Mouse (Mus musculus): ENCODE results near the gene Kctd2. TPM values are rescaled to one million over a fixed set of nuclear protein-coding genes. Genes with fewer than 3 reads are reported as not detected.
"Not testable (repeated sequence)": the region's sequence is repeated elsewhere in the genome, so short reads cannot be mapped to it uniquely, and the experiment has no call there.

Gene Kctd2
- total RNA-seq, 2 experiments from 2014 or later = 12.7 to 12.9 TPM

DNA sequence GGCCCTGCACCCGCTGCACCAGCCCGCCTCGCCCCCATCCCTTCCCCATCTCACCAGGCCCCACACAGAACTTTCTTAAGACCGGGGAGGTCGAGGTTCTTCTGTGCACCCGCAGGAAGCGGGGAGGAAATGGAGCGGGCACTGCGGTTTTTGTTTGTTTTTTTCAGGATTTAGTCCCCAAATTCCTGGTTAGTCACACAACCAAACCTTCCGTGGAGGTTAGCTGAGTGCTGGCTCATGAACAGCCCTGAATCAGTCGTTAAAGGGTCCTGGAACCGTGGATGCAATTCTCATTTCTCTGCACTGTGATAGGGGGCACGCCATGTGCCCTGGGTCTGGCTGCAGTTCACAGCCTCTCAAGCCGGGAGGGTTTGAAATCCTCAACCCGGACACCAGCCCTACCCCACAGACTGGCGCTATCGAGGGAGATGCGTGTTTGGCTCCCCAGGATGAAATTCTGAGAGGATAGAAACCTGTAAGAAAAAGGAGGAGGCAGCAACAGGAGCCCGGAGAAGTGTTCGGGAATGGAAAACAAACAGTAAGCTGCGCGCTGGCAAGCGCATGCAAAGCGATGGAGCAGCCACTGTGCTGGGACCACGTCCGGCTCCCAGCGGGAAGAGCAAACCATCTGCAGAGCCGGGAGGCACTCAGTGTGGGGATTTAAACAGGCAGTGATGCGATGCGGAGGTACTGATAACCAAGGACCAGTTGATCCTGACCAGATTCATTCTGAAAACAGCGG lies 15.8 kb downstream of the Kctd2 start:
- DNase-seq = no peak
- intact Hi-C loops (cut with DNase I) = no loop called here

- DNase-seq = no peak
- intact Hi-C loops (cut with DNase I) = no loop called here
These were observed 17.7 kb downstream of the Kctd2 start for GRCm38 (mm10) chr11:115437571-115438122.

- intact Hi-C loops (cut with DNase I) = no loop called here
- no peak for DNase-seq
These were observed 19.4 kb downstream of the Kctd2 start for GRCm38 (mm10) chr11:115439326-115439725.

DNA sequence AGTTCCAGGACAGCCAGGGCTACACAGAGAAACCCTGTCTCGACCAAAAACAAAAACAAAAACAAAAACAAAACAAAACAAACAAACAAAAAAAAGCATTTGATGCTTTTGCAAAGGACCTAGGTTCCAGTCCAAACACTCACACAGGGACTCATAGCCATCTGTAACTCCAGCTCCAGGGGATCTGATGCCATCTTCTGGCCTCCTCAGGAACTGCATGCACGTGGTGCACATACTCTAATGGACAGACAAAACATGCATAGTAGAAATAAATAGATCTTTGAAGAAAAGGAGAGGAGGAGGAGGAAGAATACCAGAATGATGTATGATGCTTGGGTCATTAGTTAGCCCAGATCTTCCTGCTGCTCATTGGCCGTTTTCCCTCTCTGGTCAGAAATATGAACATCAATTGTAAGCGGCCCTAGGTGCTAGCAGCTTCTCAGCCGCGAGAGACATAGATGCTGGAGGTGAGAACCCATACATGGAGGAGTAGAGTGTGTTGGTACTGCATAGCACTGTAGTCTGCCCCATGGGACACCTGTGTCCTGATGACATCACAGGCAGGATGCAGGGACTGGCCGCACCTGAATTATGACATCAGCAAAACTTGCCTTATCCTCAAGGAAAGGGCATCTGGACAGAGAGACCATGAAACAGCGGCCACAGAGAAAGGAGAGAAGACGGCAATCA lies 20.1 kb downstream of the Kctd2 start, which contains the start of gene Trim80:
TSS of gene Trim80 (plus strand) at position 640 of the 690 bp plus-strand sequence.
- no peak for DNase-seq

GRCm38 (mm10) chr11:115441417-115441816 lies 21.5 kb downstream of the Kctd2 start:
- no peak for DNase-seq
- intact Hi-C loops (cut with DNase I) = no loop called here

More for the DNA sequence above, 20.1 kb downstream of the Kctd2 start, which contains the start of gene Trim80:
- intact Hi-C loops (cut with DNase I) = no loop called here

DNA sequence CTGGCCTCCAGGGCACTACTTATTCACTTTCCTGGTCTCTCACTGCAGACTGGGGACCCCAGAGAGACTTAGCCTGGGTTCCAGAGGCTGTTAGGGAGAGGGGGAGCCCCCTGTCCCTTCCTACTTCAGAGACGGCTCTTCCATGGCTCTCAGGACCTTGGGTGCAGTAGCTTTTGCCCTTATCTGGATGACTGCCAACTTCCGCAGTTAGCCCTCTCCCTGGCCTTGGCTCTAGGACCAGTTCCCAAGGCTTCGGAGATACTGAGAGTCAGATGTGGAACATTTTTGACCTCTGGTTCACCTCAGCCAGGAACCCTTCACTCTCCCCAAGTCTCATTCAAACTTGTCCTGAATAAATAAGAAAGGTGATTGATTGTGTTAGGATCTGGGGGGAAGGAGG lies 27.0 kb downstream of the Kctd2 start:
- intact Hi-C loops (cut with DNase I) = no loop called here
- DNase-seq = no peak

GRCm38 (mm10) chr11:115447321-115447885 lies 27.5 kb downstream of the Kctd2 start:
- no peak for DNase-seq
- intact Hi-C loops (cut with DNase I) = no loop called here

GRCm38 (mm10) chr11:115448075-115448474 lies 28.1 kb downstream of the Kctd2 start:
- intact Hi-C loops (cut with DNase I) = no loop called here
- no peak for DNase-seq

DNA sequence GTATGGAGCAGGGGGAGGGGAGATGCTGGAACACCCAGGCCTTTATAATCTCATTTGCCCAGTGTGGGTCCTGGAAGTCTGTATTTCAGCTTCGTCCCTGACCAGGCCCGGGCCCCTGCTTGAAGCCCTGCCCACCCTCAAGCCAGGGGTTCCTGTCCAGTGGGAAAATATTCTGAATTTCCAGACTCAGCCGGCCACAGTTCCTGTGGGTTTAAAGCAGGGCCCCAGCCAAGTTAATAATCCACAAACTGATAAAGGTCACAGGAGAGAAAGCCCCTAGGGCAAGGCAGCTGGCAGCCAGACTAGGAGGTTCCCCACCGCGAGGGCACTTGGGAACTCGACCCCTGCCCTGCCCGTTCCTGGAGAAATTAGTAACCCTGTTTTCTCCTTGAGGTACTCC lies 29.1 kb downstream of the Kctd2 start:
- no peak for DNase-seq
- intact Hi-C loops (cut with DNase I) = no loop called here

GRCm38 (mm10) chr11:115450176-115450575 lies 30.2 kb downstream of the Kctd2 start:
- intact Hi-C loops (cut with DNase I) = no loop called here
- DNase-seq = no peak

- no peak for DNase-seq
These were observed 31.9 kb downstream of the Kctd2 start for GRCm38 (mm10) chr11:115451781-115452241.

DNA sequence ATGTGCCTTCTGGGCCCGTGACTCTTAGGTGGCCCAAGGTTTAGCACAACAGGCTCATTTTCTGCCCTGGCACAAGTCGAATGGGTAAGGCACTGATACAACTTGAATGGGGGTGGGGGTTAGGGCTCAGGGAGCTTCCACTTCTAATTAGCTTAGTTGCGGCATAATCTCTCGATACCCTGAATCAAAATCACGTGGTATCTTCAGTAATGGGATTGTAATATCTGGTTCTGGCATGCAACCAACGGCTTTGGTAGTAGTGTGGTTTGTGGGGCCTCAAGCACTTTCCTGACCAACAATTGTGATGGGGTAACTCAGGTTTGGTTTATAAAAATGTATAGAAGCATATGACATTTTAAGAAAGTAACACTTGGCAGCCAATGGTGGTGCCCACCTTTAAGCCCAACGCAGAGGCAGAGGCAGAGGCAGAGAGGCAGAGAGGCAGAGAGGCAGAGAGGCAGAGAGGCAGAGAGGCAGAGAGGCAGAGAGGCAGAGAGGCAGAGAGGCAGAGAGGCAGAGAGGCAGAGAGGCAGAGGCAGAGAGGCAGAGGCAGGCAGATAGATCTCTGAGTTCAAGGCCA lies 32.4 kb downstream of the Kctd2 start:
- intact Hi-C loops (cut with DNase I) = no loop called here
- DNase-seq = no peak

More at GRCm38 (mm10) chr11:115451781-115452241, 31.9 kb downstream of the Kctd2 start:
- intact Hi-C loops (cut with DNase I) = no loop called here

DNA sequence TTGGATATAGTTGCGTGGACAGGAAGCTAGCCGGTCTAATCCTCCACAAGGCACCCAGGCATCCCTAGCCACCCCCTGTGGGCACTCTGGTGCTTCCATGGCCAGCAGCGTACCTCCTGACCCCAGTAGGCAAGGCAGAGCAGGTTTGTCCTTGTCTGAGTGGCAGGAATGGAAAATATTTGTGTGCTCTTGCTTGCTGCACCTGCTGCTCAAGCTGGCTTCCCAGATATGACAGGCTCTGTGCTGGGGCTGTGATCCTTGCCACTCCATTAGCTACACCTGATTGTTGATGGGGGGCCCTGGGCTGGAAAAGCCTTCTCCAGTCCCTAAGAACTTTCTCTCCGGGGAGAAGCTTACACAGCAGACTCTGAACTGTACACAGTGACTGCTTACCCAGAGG lies 33.4 kb downstream of the Kctd2 start:
- DNase-seq = no peak
- intact Hi-C loops (cut with DNase I) = no loop called here

- DNase-seq; intact Hi-C loops (cut with DNase I): not testable (repeated sequence)
These were observed 34.9 kb downstream of the Kctd2 start for GRCm38 (mm10) chr11:115454822-115455221.

DNA sequence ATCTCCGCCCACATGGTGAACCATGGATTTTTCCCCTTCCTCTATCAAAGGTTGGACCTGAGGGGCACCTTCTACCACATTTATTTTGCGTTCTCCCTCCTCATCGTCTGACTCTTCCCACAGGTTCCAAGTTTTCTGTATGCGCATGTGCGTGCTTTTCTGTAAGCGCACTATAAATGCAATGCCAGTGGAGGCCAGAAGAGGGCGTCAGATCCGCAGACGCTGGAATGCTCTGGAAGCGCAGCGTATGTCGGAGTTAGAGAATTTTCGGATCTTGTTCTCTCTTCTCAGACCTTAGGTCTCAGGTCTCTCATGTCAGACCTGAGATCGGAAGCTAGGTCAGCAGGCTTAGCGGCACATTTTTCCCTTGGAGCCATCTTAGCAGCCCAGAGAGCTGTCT lies 35.7 kb downstream of the Kctd2 start:
- DNase-seq = no peak
- intact Hi-C loops (cut with DNase I) = no loop called here

- DNase-seq = no peak
- intact Hi-C loops (cut with DNase I) = no loop called here
These were observed 36.3 kb downstream of the Kctd2 start for GRCm38 (mm10) chr11:115456182-115456581.

GRCm38 (mm10) chr11:115457405-115457804 lies 37.5 kb downstream of the Kctd2 start:
- intact Hi-C loops (cut with DNase I) = no loop called here
- no peak for DNase-seq

DNA sequence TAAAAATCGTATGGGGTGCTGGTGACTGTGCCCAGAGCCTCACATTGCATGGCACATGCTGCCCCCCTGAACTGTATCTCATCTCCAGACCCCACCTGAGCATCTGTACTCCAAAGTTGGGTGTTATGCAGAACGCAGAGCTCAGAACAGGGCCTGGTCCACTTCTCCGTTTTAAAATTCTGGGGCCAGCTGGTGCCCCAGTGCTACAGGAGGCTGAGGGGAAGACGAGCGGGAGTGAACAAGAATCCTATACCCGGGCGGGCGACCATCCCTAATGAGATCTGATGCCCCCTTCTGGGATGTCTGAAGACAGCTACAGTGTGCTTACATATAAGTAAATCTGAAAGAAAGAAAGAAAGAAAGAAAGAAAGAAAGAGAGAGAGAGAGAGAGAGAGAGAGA lies 41.0 kb downstream of the Kctd2 start:
- no peak for DNase-seq
- intact Hi-C loops (cut with DNase I) = no loop called here

- intact Hi-C loops (cut with DNase I) = no loop called here
- DNase-seq = no peak
These were observed 41.9 kb downstream of the Kctd2 start for GRCm38 (mm10) chr11:115461846-115462242.

DNA sequence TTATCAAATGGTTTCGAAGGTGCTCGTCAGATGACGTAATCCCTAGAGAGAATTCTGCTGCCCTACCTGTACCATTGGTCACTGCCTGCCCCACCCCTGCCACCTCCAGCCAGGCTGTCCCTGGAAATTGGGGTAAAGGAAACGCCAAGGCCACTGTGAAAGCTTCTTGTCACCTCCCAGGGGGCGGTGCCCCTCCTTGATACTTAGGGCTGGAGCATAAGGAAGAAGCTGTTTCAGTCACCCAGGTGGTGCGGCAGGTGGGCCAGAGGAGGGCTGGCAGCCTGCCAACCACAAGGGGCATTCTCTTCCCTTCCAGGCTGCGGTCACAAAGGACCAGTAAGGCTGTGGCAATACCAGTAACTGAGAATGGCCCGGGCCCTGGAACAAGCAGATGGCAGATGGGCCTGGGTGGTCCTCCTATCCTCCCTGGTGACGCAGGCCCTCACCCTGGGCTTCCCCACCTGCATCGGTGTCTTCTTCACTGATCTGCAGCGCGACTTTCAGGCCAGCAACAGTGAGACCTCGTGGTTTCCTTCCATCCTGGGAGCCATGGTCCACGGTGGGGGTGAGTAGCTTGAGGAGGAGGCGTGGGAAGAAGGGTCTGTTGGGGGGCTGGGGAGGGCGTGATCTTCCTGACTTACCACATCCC lies 42.4 kb downstream of the Kctd2 start, which contains the start of gene Slc16a5:
TSS of gene Slc16a5 (plus strand) at position 232 of the 649 bp plus-strand sequence.
- intact Hi-C loops (cut with DNase I) = no loop called here
- DNase-seq = no peak
